Mouse (Mus musculus) T-helper 1 cell (primary cell): Measurements from ENCODE around the gene Gm11564.
"Not testable (repeated sequence)": the region's sequence is repeated elsewhere in the genome, so short reads cannot be mapped to it uniquely, and the experiment has no call there.

Experiments
- in situ Hi-C: fragments of 300-600 bp; cut with MboI, MseI; formaldehyde crosslinking; loops from one replicate; pipeline ENCODE4 v1.15.1; 2025; ENCODE audit warnings: high pct_unique_total_duplicates

The Gm11564 gene

DNA sequence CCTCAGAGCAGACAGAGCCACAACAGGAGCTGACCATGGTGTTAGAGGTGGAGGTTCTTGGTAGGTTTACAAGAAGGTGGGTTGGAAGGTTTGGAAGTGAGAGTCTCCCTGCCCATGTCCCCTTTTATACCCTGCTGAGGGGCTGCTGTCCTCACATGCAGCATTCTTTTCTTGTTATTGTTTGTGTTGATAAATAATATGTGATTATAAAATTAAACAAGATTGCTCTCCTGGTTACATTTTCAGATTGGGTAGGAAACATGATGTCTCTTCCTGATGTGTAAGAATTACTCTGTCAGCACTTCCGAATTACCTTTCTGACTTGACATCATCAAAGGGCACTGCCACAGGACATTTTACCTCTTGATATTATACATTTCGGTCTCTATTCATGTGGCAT, at the start of gene Gm11564:
TSS of gene Gm11564 (minus strand) at position 101 of the 400 bp plus-strand sequence.
- in situ Hi-C loops, result not testable (repeated sequence)

DNA sequence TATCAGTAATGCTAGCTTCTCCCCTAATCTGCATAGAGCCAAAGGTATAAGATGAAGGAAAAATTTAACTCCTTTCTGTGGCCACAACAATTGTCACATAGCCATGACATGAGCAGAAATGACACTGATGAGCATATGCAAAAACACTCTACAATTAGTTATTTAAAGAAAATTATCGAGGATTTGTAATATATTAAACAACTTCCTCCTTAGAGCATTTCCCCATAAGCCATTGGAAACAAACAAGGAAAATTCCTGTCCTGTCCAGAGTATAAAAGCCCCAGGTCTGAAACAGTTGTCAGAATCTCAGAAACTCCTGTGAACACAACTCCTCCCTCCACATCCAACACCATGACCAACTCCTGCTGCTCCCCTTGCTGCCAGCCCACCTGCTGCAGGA, 48.7 kb upstream of the Gm11564 start, which contains the start of gene Gm11559:
TSS of gene Gm11559 (plus strand) at position 301 of the 400 bp plus-strand sequence.
- in situ Hi-C loops, result not testable (repeated sequence)

DNA sequence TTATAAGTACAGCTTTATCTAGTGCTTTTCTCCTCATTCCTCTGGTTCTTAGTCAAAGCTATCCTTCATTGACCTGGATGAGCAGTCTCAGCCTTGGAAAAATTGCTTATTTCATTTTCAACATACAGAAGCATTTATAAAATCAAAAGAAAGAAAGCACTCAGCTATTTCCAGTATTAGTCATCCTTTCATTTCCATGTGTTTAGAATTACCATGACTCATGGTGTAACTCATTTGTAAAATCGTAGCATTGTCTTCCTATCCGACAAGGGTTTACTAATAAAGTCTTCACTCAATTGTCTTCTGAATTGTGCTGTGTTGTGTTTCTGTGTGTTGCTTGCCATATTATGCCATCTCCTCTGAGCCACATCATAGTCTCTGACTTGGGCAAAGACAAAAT, 43.3 kb upstream of the Gm11564 start:
- in situ Hi-C loops, result no loop called here

DNA sequence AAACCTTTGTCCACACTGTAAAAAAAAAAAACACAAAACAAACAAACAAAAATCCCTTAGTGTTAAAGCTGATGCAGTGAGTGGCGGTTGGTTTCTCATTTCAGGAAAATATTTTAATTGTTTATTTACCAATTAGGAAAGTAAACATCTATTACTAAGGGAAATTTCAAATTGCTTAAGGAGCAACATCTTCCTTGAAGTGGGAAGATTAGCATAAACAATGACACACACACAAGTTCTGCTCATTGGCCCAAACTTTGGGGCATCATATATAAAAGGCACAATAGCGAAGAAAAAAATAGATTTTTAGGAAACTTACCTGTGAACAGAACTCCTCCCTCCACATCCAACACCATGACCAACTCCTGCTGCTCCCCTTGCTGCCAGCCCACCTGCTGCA, 42.2 kb upstream of the Gm11564 start, which contains the start of gene Gm11568:
TSS of gene Gm11568 (plus strand) at position 301 of the 400 bp plus-strand sequence.
- in situ Hi-C loops, result no loop called here

GRCm38 (mm10) chr11:99854121-99854520, 38.7 kb upstream of the Gm11564 start:
- in situ Hi-C loops, result no loop called here

GRCm38 (mm10) chr11:99851508-99851907, 36.0 kb upstream of the Gm11564 start, which contains the start of gene Krtap4-16:
TSS of gene Krtap4-16 (minus strand) at chr11:99851608.
- in situ Hi-C loops, result no loop called here

DNA sequence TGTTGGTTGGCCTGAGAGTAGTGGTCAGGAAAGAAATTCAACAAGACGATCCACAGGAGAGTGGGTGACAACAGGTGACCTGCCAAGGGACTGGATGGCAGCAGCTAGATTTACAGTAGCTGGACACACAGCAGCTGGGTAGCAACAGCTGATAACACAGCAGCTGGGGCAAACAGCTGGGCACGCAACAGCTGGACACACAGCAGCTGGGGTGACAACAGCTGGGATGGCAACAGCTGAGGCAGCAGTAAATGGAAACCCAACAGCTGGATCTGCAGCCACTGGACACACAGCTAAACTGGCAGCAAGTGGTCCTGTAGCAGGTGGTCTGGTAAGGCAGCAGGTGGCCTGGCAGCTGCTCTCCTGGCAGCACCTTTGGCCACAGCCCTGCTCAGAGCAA, 31.3 kb upstream of the Gm11564 start:
- in situ Hi-C loops, result no loop called here

- in situ Hi-C loops, result no loop called here
These were observed 26.7 kb upstream of the Gm11564 start for GRCm38 (mm10) chr11:99842185-99842584.

- in situ Hi-C loops, result no loop called here
These were observed 22.5 kb upstream of the Gm11564 start, which contains the start of gene 2300003K06Rik for GRCm38 (mm10) chr11:99837966-99838365. TSS of gene 2300003K06Rik (minus strand) at chr11:99838066.

GRCm38 (mm10) chr11:99809792-99810191, 5.7 kb downstream of the Gm11564 start, which contains the start of gene Krtap4-13:
TSS of gene Krtap4-13 (minus strand) at chr11:99809892.
- in situ Hi-C loops, result not testable (repeated sequence)

DNA sequence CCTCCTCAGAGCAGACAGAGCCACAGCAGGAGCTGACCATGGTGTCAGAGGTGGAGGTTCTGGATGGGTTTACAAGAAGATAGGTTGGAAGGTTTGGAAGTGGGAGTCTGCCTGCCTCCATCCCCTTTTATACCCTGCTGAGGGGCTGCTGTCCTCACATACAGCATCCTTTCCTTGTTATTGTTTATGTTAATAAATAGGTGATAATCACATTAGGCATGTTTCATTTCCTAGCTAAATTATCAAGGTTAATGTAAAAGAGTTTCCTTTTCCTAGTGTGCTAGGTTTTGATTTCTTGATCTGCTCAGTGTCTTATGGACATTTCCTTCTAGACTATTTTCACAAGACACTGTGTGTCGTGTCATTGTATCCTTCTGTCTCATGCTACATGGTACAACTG, 11.1 kb downstream of the Gm11564 start, which contains the start of gene Gm11554:
TSS of gene Gm11554 (minus strand) at position 101 of the 400 bp plus-strand sequence.
- in situ Hi-C loops, result not testable (repeated sequence)

DNA sequence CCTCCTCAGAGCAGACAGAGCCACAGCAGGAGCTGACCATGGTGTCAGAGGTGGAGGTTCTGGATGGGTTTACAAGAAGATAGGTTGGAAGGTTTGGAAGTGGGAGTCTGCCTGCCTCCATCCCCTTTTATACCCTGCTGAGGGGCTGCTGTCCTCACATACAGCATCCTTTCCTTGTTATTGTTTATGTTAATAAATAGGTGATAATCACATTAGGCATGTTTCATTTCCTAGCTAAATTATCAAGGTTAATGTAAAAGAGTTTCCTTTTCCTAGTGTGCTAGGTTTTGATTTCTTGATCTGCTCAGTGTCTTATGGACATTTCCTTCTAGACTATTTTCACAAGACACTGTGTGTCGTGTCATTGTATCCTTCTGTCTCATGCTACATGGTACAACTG, 16.6 kb downstream of the Gm11564 start, which contains the start of gene Gm11569:
TSS of gene Gm11569 (minus strand) at position 101 of the 400 bp plus-strand sequence.
- in situ Hi-C loops, result not testable (repeated sequence)

GRCm38 (mm10) chr11:99793367-99793766, 22.1 kb downstream of the Gm11564 start, which contains the start of gene Gm11596:
TSS of gene Gm11596 (minus strand) at chr11:99793467.
- in situ Hi-C loops, result no loop called here

GRCm38 (mm10) chr11:99784900-99785299, 30.6 kb downstream of the Gm11564 start, which contains the start of gene Krtap4-9:
TSS of gene Krtap4-9 (plus strand) at chr11:99785200.
- in situ Hi-C loops, result not testable (repeated sequence)

DNA sequence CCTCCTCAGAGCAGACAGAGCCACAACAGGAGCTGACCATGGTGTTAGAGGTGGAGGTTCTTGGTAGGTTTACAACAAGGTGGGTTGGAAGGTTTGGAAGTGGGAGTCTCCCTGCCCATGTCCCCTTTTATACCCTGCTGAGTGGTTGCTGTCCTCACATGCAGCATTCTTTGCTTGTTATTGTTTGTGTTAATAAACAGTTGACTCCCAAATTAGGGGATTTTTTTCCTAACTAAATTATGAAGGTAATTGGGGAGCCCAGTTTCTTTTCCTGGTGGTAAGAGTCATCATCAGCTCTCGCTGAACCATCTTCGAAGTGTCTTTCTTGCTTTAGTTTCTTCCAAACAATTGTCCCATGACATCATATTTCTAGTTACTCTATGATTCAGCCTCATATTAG, 34.9 kb downstream of the Gm11564 start, which contains the start of gene Krtap4-8:
TSS of gene Krtap4-8 (minus strand) at position 101 of the 400 bp plus-strand sequence.
- in situ Hi-C loops, result no loop called here

GRCm38 (mm10) chr11:99778401-99778800, 37.1 kb downstream of the Gm11564 start:
- in situ Hi-C loops, result no loop called here

GRCm38 (mm10) chr11:99772813-99773212, 42.7 kb downstream of the Gm11564 start, which contains the start of gene Gm11595:
TSS of gene Gm11595 (minus strand) at chr11:99772913.
- in situ Hi-C loops, result not testable (repeated sequence)

DNA sequence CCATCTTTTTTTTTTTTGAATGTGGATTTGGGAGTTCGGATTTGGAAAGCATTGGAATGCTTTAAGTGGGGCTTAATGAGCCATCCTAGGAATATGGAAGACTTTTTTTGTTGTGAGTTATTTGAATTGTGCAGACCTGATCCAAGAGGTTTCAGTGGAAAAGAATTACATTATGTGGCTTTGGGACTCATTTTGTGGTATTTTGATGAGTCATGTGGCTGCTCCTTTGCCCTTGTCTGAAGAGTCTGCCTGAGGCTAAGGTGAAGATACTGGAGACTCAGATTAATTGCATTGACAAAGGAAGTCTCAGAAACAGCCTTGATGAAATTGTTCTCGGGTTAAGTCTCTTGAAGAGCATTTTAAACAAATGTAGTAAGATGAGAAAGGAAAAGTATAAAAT, 47.1 kb downstream of the Gm11564 start:
- in situ Hi-C loops, result no loop called here
